Mouse (Mus musculus): Measurements from ENCODE around the gene Nr0b2. TPM values are rescaled to one million over a fixed set of nuclear protein-coding genes. Genes with fewer than 3 reads are reported as not detected.
A peak's percentile ranks its signal among the peaks of the same experiment; 100 is the strongest.

Nr0b2 gene
- polyA plus RNA-seq, 1 experiment = 2.4 TPM

GRCm38 (mm10) chr4:133512972-133513371 lies 40.2 kb upstream of the Nr0b2 start:
- Histone ChIP-seq H3K4me1 (replicated peaks; ENCODE audit: control insufficient read depth, insufficient read depth, low read length) (peaks cover 6% of the 10 kb centered on the region), H3K27me3 (ENCODE audit: control insufficient read depth, insufficient read depth, low read length) (no peaks in the 10 kb centered on the region), H3K27ac (ENCODE audit: control insufficient read depth, insufficient read depth, low read length) (no peak overlapping the region), H3K4me3 (ENCODE audit: control insufficient read depth, insufficient read depth, low read length) (no peak overlapping the region), H3K36me3 (ENCODE audit: control insufficient read depth, insufficient read depth, low read length) (no peaks in the 10 kb centered on the region)
- 11% methylated on average over 8 of the region's 8 CpGs for WGBS
- peak; percentile 84 for DNase-seq
- peak; percentile 86; the same call in 1 of the 2 replicates for TF ChIP-seq CTCF (IDR thresholded peaks at IDR 0.05; ENCODE audit: borderline replicate concordance, control insufficient read depth, extremely low read depth, insufficient read depth, low read length, poor library complexity)
- TF ChIP-seq POLR2A (IDR thresholded peaks at IDR 0.05; ENCODE audit: control insufficient read depth, extremely low read depth, insufficient read depth, low read length, poor library complexity) = no peak

- H3K4me3 ChIP-seq (ENCODE audit: control insufficient read depth, insufficient read depth, low read length) = peak within 1 kb of the TSS; percentile 14
- peaks cover 10% of the 10 kb centered on the region for H3K27me3 ChIP-seq (ENCODE audit: control insufficient read depth, insufficient read depth, low read length)
- H3K36me3 ChIP-seq (ENCODE audit: control insufficient read depth, insufficient read depth, low read length) = no peaks in the 10 kb centered on the region
- DNase-seq = no peak
- H3K4me1 ChIP-seq (replicated peaks; ENCODE audit: control insufficient read depth, insufficient read depth, low read length) = no peaks in the 10 kb centered on the region; the same call in 1 of the 2 replicates
- WGBS = 11% methylated on average over 68 of the region's 69 CpGs
- H3K27ac ChIP-seq (ENCODE audit: control insufficient read depth, insufficient read depth, low read length) = no peak within 1 kb of the TSS
- TF ChIP-seq CTCF (IDR thresholded peaks at IDR 0.05; ENCODE audit: borderline replicate concordance, control insufficient read depth, extremely low read depth, insufficient read depth, low read length, poor library complexity) (no peak), POLR2A (IDR thresholded peaks at IDR 0.05; ENCODE audit: control insufficient read depth, extremely low read depth, insufficient read depth, low read length, poor library complexity) (no peak)
Observed at GRCm38 (mm10) chr4:133518601-133519368, 34.4 kb upstream of the Nr0b2 start, which contains the start of gene Kdf1. Kdf1 (plus strand) TSS chr4:133518963.

GRCm38 (mm10) chr4:133519369-133519665 lies 33.9 kb upstream of the Nr0b2 start:
- no peak for DNase-seq
- peak overlapping the region; percentile 14 for H3K4me3 ChIP-seq (ENCODE audit: control insufficient read depth, insufficient read depth, low read length)
- 19% methylated on average over 25 of the region's 25 CpGs for whole genome bisulfite sequencing
- H3K4me1 ChIP-seq (replicated peaks; ENCODE audit: control insufficient read depth, insufficient read depth, low read length) = no peaks in the 10 kb centered on the region; the same call in 1 of the 2 replicates
- H3K27ac ChIP-seq (ENCODE audit: control insufficient read depth, insufficient read depth, low read length) = no peak overlapping the region
- TF ChIP-seq POLR2A (IDR thresholded peaks at IDR 0.05; ENCODE audit: control insufficient read depth, extremely low read depth, insufficient read depth, low read length, poor library complexity) (no peak), CTCF (IDR thresholded peaks at IDR 0.05; ENCODE audit: borderline replicate concordance, control insufficient read depth, extremely low read depth, insufficient read depth, low read length, poor library complexity) (no peak)
- no peaks in the 10 kb centered on the region for H3K36me3 ChIP-seq (ENCODE audit: control insufficient read depth, insufficient read depth, low read length)
- H3K27me3 ChIP-seq (ENCODE audit: control insufficient read depth, insufficient read depth, low read length) = peaks cover 10% of the 10 kb centered on the region

GRCm38 (mm10) chr4:133521502-133521901 lies 31.7 kb upstream of the Nr0b2 start:
- no peak overlapping the region for H3K4me3 ChIP-seq (ENCODE audit: control insufficient read depth, insufficient read depth, low read length)
- no peak for DNase-seq
- TF ChIP-seq POLR2A (IDR thresholded peaks at IDR 0.05; ENCODE audit: control insufficient read depth, extremely low read depth, insufficient read depth, low read length, poor library complexity) = no peak
- no peak for TF ChIP-seq CTCF (IDR thresholded peaks at IDR 0.05; ENCODE audit: borderline replicate concordance, control insufficient read depth, extremely low read depth, insufficient read depth, low read length, poor library complexity)
- WGBS = 89% methylated on average over 2 of the region's 2 CpGs
- peaks cover 10% of the 10 kb centered on the region for H3K27me3 ChIP-seq (ENCODE audit: control insufficient read depth, insufficient read depth, low read length)
- no peak overlapping the region for H3K27ac ChIP-seq (ENCODE audit: control insufficient read depth, insufficient read depth, low read length)
- no peaks in the 10 kb centered on the region; the same call in 1 of the 2 replicates for H3K4me1 ChIP-seq (replicated peaks; ENCODE audit: control insufficient read depth, insufficient read depth, low read length)
- H3K36me3 ChIP-seq (ENCODE audit: control insufficient read depth, insufficient read depth, low read length) = no peaks in the 10 kb centered on the region

GRCm38 (mm10) chr4:133527788-133528187 lies 25.4 kb upstream of the Nr0b2 start:
- Histone ChIP-seq H3K4me3 (ENCODE audit: control insufficient read depth, insufficient read depth, low read length) (no peak overlapping the region), H3K27ac (ENCODE audit: control insufficient read depth, insufficient read depth, low read length) (no peak overlapping the region), H3K27me3 (ENCODE audit: control insufficient read depth, insufficient read depth, low read length) (no peaks in the 10 kb centered on the region), H3K4me1 (replicated peaks; ENCODE audit: control insufficient read depth, insufficient read depth, low read length) (no peaks in the 10 kb centered on the region), H3K36me3 (ENCODE audit: control insufficient read depth, insufficient read depth, low read length) (peaks cover 17% of the 10 kb centered on the region)
- no peak for DNase-seq
- WGBS = 89% methylated on average over 16 of the region's 16 CpGs
- TF ChIP-seq POLR2A (IDR thresholded peaks at IDR 0.05; ENCODE audit: control insufficient read depth, extremely low read depth, insufficient read depth, low read length, poor library complexity) = no peak
- TF ChIP-seq CTCF (IDR thresholded peaks at IDR 0.05; ENCODE audit: borderline replicate concordance, control insufficient read depth, extremely low read depth, insufficient read depth, low read length, poor library complexity) = no peak

- H3K36me3 ChIP-seq (ENCODE audit: control insufficient read depth, insufficient read depth, low read length) = peaks cover 38% of the 10 kb centered on the region
- H3K4me1 ChIP-seq (replicated peaks; ENCODE audit: control insufficient read depth, insufficient read depth, low read length) = no peaks in the 10 kb centered on the region
- 79% methylated on average over 3 of the region's 3 CpGs for WGBS
- H3K27ac ChIP-seq (ENCODE audit: control insufficient read depth, insufficient read depth, low read length) = no peak overlapping the region
- no peak overlapping the region for H3K4me3 ChIP-seq (ENCODE audit: control insufficient read depth, insufficient read depth, low read length)
- no peak for TF ChIP-seq POLR2A (IDR thresholded peaks at IDR 0.05; ENCODE audit: control insufficient read depth, extremely low read depth, insufficient read depth, low read length, poor library complexity)
- no peak for TF ChIP-seq CTCF (IDR thresholded peaks at IDR 0.05; ENCODE audit: borderline replicate concordance, control insufficient read depth, extremely low read depth, insufficient read depth, low read length, poor library complexity)
- H3K27me3 ChIP-seq (ENCODE audit: control insufficient read depth, insufficient read depth, low read length) = no peaks in the 10 kb centered on the region
- no peak for DNase-seq
Observed at GRCm38 (mm10) chr4:133532777-133533176, 20.4 kb upstream of the Nr0b2 start.

All from thymus, adult 2 months (tissue).